Mouse (Mus musculus) kidney, embryonic 14.5 days (tissue): Measurements from ENCODE around the gene Med23. TPM values are rescaled to one million over a fixed set of nuclear protein-coding genes. Genes with fewer than 3 reads are reported as not detected.

Experiments
- ATAC-seq: fragments of 200-750 bp; cut with Nextera tagmentation; 2 replicates; pipeline ENCODE4 v1.8.0; 2017; ENCODE audit warnings: moderate number of reproducible peaks, mild to moderate bottlenecking, moderate TSS enrichment, moderate library complexity; ENCODE audit not compliant: low FRiP score, low TSS enrichment
- H3K27ac ChIP-seq: fragments of 300-500 bp; sonication (generic); 2 replicates; pipeline ENCODE4 v1.5.1; 2014; ENCODE audit warnings: low read depth, mild to moderate bottlenecking, low read length, moderate library complexity, mixed read lengths
- H3K27me3 ChIP-seq: fragments of 300-500 bp; sonication (generic); 2 replicates; pipeline ENCODE4 v1.6.1; 2014; ENCODE audit warnings: mild to moderate bottlenecking, low read length; ENCODE audit not compliant: control insufficient read depth, insufficient read depth
- H3K36me3 ChIP-seq: fragments of 300-500 bp; sonication (generic); 2 replicates; pipeline ENCODE4 v1.6.1; 2014; ENCODE audit warnings: low read length, mixed read lengths; ENCODE audit not compliant: control insufficient read depth, insufficient read depth
- H3K4me1 ChIP-seq: fragments of 300-500 bp; sonication (generic); 2 replicates; pipeline ENCODE4 v1.6.1; 2014; ENCODE audit warnings: low read length, mixed read lengths; ENCODE audit not compliant: control insufficient read depth, insufficient read depth
- H3K4me2 ChIP-seq: fragments of 300-500 bp; sonication (generic); replicated peaks from 2 replicates; pipeline ENCODE4 v1.6.1; 2014; ENCODE audit warnings: low read depth, mild to moderate bottlenecking, low read length
- H3K4me3 ChIP-seq: fragments of 300-500 bp; sonication (generic); 2 replicates; pipeline ENCODE4 v1.5.1; 2014; ENCODE audit warnings: mild to moderate bottlenecking, low read length
- H3K9ac ChIP-seq: fragments of 300-500 bp; sonication (generic); 2 replicates; pipeline ENCODE4 v1.6.1; 2014; ENCODE audit warnings: low read depth, mild to moderate bottlenecking, low read length, moderate library complexity
- H3K9me3 ChIP-seq: fragments of 300-500 bp; sonication (generic); 2 replicates; pipeline ENCODE4 v1.6.1; 2016; ENCODE audit warnings: low read length; ENCODE audit not compliant: control insufficient read depth
- WGBS: fragments of 180-500 bp; shearing (Covaris S2); extraction: QIAGEN DNeasy Blood & Tissue Kit; methylation state at CpG from one replicate; pipeline ENCODE4 v1.1.7; 2014; 5-methylcytosine and 5-hydroxymethylcytosine counted together
- polyA plus RNA-seq: library from polyadenylated mRNA; unstranded; fragments of >200 nt; fragmentation: Nextera tagmentation; extraction: Ambion mirVana; gene quantifications from 2 replicates; pipeline ENCODE4 v1.2.1, GENCODE M21; 2014

Gene Med23
- polyA plus RNA-seq, 1 experiment from 2014 or later = 28.7 TPM

- Histone ChIP-seq H3K4me1 (no peaks in the 10 kb centered on the region), H3K27ac (no peak overlapping the region), H3K36me3 (no peaks in the 10 kb centered on the region), H3K4me2 (no peak overlapping the region), H3K4me3 (no peak overlapping the region), H3K9ac (no peak overlapping the region), H3K27me3 (no peaks in the 10 kb centered on the region), H3K9me3 (no peaks in the 10 kb centered on the region)
- ATAC-seq = no peak
- WGBS = 30% methylated on average over 2 of the region's 2 CpGs
These were observed 27.8 kb upstream of the Med23 start for GRCm38 (mm10) chr10:24841998-24842397.

GRCm38 (mm10) chr10:24842676-24843075 lies 27.1 kb upstream of the Med23 start, which contains the start of gene Enpp3:
TSS of gene Enpp3 (minus strand) at chr10:24842823.
- no peaks in the 10 kb centered on the region for H3K9me3 ChIP-seq
- no peak for ATAC-seq
- H3K27me3 ChIP-seq = no peaks in the 10 kb centered on the region
- H3K9ac ChIP-seq = no peak within 1 kb of the TSS
- H3K36me3 ChIP-seq = no peaks in the 10 kb centered on the region
- no peak within 1 kb of the TSS for H3K27ac ChIP-seq
- no peak within 1 kb of the TSS for H3K4me2 ChIP-seq
- 94% methylated on average over 1 of the region's 1 CpGs for WGBS
- H3K4me3 ChIP-seq = no peak within 1 kb of the TSS
- H3K4me1 ChIP-seq = no peaks in the 10 kb centered on the region

GRCm38 (mm10) chr10:24863146-24863545 lies 6.6 kb upstream of the Med23 start:
- Histone ChIP-seq H3K36me3 (no peaks in the 10 kb centered on the region), H3K27ac (no peak overlapping the region), H3K27me3 (no peaks in the 10 kb centered on the region), H3K9me3 (no peaks in the 10 kb centered on the region), H3K9ac (no peak overlapping the region), H3K4me1 (no peaks in the 10 kb centered on the region), H3K4me2 (no peak overlapping the region), H3K4me3 (no peak overlapping the region)
- no peak for ATAC-seq
- WGBS = 59% methylated on average over 2 of the region's 2 CpGs

GRCm38 (mm10) chr10:24864434-24864833 lies 5.4 kb upstream of the Med23 start:
- no peaks in the 10 kb centered on the region for H3K9me3 ChIP-seq
- H3K4me3 ChIP-seq = no peak overlapping the region
- H3K27ac ChIP-seq = no peak overlapping the region
- WGBS = 75% methylated on average over 6 of the region's 6 CpGs
- no peaks in the 10 kb centered on the region for H3K4me1 ChIP-seq
- ATAC-seq = no peak
- H3K36me3 ChIP-seq = no peaks in the 10 kb centered on the region
- H3K27me3 ChIP-seq = no peaks in the 10 kb centered on the region
- H3K4me2 ChIP-seq = no peak overlapping the region
- H3K9ac ChIP-seq = no peak overlapping the region

GRCm38 (mm10) chr10:24873624-24874023 lies 3.8 kb downstream of the Med23 start:
- Histone ChIP-seq H3K36me3 (peaks cover 65% of the 10 kb centered on the region), H3K27ac (no peak overlapping the region), H3K4me3 (no peak overlapping the region), H3K4me1 (0 out of 2 replicates have a peak, but pooled peaks cover 2% of the 10 kb centered on the region), H3K4me2 (no peak overlapping the region), H3K9ac (no peak overlapping the region), H3K9me3 (no peaks in the 10 kb centered on the region), H3K27me3 (no peaks in the 10 kb centered on the region)
- 77% methylated on average over 4 of the region's 4 CpGs for WGBS
- no peak for ATAC-seq

- ATAC-seq = peak; percentile 55; the same call in 1 of the 2 replicates
- WGBS = 88% methylated on average over 9 of the region's 9 CpGs
- no peaks in the 10 kb centered on the region for H3K9me3 ChIP-seq
- H3K9ac ChIP-seq = no peak overlapping the region
- no peak overlapping the region for H3K27ac ChIP-seq
- no peak overlapping the region for H3K4me3 ChIP-seq
- peaks cover 89% of the 10 kb centered on the region for H3K36me3 ChIP-seq
- no peaks in the 10 kb centered on the region for H3K4me1 ChIP-seq
- H3K4me2 ChIP-seq = no peak overlapping the region
- no peaks in the 10 kb centered on the region for H3K27me3 ChIP-seq
These were observed 16.2 kb downstream of the Med23 start for GRCm38 (mm10) chr10:24886008-24886407.

- 98% methylated on average over 7 of the region's 7 CpGs for WGBS
- no peaks in the 10 kb centered on the region for H3K9me3 ChIP-seq
- H3K9ac ChIP-seq = no peak overlapping the region
- H3K4me2 ChIP-seq = no peak overlapping the region
- peaks cover 88% of the 10 kb centered on the region for H3K36me3 ChIP-seq
- no peaks in the 10 kb centered on the region for H3K4me1 ChIP-seq
- H3K27me3 ChIP-seq = no peaks in the 10 kb centered on the region
- no peak overlapping the region for H3K27ac ChIP-seq
- H3K4me3 ChIP-seq = no peak overlapping the region
- no peak for ATAC-seq
These were observed 18.6 kb downstream of the Med23 start for GRCm38 (mm10) chr10:24888343-24888742.

GRCm38 (mm10) chr10:24895927-24896326 lies 26.1 kb downstream of the Med23 start:
- H3K27ac ChIP-seq = no peak overlapping the region
- ATAC-seq = no peak
- H3K4me3 ChIP-seq = no peak overlapping the region
- 88% methylated on average over 8 of the region's 8 CpGs for WGBS
- no peaks in the 10 kb centered on the region for H3K27me3 ChIP-seq
- no peak overlapping the region for H3K4me2 ChIP-seq
- no peaks in the 10 kb centered on the region for H3K9me3 ChIP-seq
- H3K4me1 ChIP-seq = no peaks in the 10 kb centered on the region
- peaks cover 86% of the 10 kb centered on the region for H3K36me3 ChIP-seq
- no peak overlapping the region for H3K9ac ChIP-seq

- no peak overlapping the region for H3K4me2 ChIP-seq
- 91% methylated on average over 10 of the region's 10 CpGs for WGBS
- H3K4me3 ChIP-seq = no peak overlapping the region
- ATAC-seq = no peak
- no peaks in the 10 kb centered on the region for H3K4me1 ChIP-seq
- H3K36me3 ChIP-seq = peaks cover 96% of the 10 kb centered on the region
- H3K27ac ChIP-seq = no peak overlapping the region
- no peaks in the 10 kb centered on the region for H3K9me3 ChIP-seq
- no peaks in the 10 kb centered on the region for H3K27me3 ChIP-seq
- no peak overlapping the region for H3K9ac ChIP-seq
These were observed 35.8 kb downstream of the Med23 start for GRCm38 (mm10) chr10:24905627-24906026.
